Mouse (Mus musculus) frontal cortex, adult (tissue): ENCODE measurements around the gene Psmd13.

Experiments
- ATAC-seq: cut with Nextera tagmentation; 2 replicates; pipeline ENCODE4 v1.9.2; 2017; ENCODE audit warnings: mild to moderate bottlenecking, moderate library complexity, mixed read lengths; ENCODE audit not compliant: low TSS enrichment

Gene Psmd13

GRCm38 (mm10) chr7:140881696-140882468 is at the start of gene Psmd13, which contains the start of gene Sirt3:
Psmd13 (plus strand) TSS chr7:140881968.
Sirt3 (minus strand) TSS chr7:140882309.
- ATAC-seq, result peak; percentile 95

- ATAC-seq, result no peak
Measured at GRCm38 (mm10) chr7:140833341-140833740, 48.4 kb upstream of the Psmd13 start.

GRCm38 (mm10) chr7:140834968-140835757 is 46.6 kb upstream of the Psmd13 start, which contains the start of gene Urah:
Urah (plus strand) TSS chr7:140835018.
- ATAC-seq, result no peak

- no peak for ATAC-seq
Measured at GRCm38 (mm10) chr7:140835758-140836087, 46.0 kb upstream of the Psmd13 start.

GRCm38 (mm10) chr7:140836243-140837115 is 45.3 kb upstream of the Psmd13 start:
- peak; percentile 68 for ATAC-seq

- ATAC-seq, result no peak
Measured at GRCm38 (mm10) chr7:140839556-140839955, 42.2 kb upstream of the Psmd13 start.

- no peak for ATAC-seq
Measured at GRCm38 (mm10) chr7:140840750-140841735, 40.7 kb upstream of the Psmd13 start.

- ATAC-seq, result no peak
Measured at GRCm38 (mm10) chr7:140843806-140844205, 38.0 kb upstream of the Psmd13 start.

GRCm38 (mm10) chr7:140844905-140845665 is 36.7 kb upstream of the Psmd13 start, which contains the start of gene Scgb1c1:
Scgb1c1 (plus strand) TSS chr7:140845547.
- ATAC-seq, result peak; percentile 84

- ATAC-seq, result no peak
Measured at GRCm38 (mm10) chr7:140845683-140846082, 36.1 kb upstream of the Psmd13 start.

- ATAC-seq, result no peak
Measured at GRCm38 (mm10) chr7:140846676-140847075, 35.1 kb upstream of the Psmd13 start.

- ATAC-seq, result no peak
Measured at GRCm38 (mm10) chr7:140847755-140848580, 33.8 kb upstream of the Psmd13 start, which contains the start of gene Odf3. Odf3 (plus strand) TSS chr7:140847805.

- ATAC-seq, result no peak
Measured at GRCm38 (mm10) chr7:140848591-140848990, 33.2 kb upstream of the Psmd13 start.

- no peak for ATAC-seq
Measured at GRCm38 (mm10) chr7:140851916-140852315, 29.9 kb upstream of the Psmd13 start.

GRCm38 (mm10) chr7:140853386-140853785 is 28.4 kb upstream of the Psmd13 start:
- ATAC-seq, result no peak

- no peak for ATAC-seq
Measured at GRCm38 (mm10) chr7:140854483-140854882, 27.3 kb upstream of the Psmd13 start.

GRCm38 (mm10) chr7:140855181-140855580 is 26.6 kb upstream of the Psmd13 start:
- ATAC-seq, result no peak

- ATAC-seq, result peak; percentile 77
Measured at GRCm38 (mm10) chr7:140855860-140856784, 25.6 kb upstream of the Psmd13 start, which contains the start of gene Gm45785. Gm45785 (minus strand) TSS chr7:140856331.
